Mouse (Mus musculus): ENCODE measurements around the gene Trp53tg5.

Trp53tg5 gene

DNA sequence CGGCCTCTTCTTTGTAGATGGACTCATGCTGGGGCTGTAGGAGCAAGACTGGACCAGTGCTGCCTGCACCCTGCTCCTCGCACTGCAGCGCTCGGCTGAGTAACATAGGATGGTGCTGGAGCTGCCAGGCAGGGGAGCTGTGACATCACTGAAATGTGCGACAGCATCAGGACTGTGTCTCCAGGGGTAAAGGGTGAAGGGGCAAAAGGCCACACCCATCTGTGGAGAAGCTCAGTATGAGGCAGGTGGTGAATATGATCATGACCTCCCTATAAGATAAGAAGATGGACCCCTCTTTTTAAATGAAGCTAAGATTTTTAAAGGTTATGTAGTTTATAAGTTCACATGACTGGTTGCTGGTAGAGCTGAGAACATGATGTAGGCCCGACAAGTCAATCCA is at the start of gene Trp53tg5:
Gene Trp53tg5, minus strand, starts transcription at position 101 of the 400 bp plus-strand sequence.
- in situ Hi-C loops (cut with MboI, MseI), result no loop called here

DNA sequence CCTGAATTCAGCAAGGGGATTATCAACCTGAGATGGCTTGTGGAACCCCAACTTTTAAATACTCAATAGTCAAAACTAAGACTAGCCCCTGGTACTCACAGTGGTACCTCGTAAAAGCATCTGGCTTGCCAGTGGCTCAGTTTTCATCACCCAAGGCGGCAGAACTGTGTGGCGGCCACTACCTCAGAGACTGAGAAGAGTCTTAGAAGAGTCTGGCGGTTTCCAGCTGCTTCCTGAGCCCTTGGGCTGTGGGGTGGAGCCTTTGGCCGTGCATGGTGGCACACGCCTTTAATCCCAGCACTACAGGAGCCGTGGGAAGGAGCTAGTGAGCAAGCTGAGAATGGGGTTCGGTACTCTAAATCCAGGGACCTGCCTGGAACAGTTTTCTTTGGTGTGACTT is 48.8 kb upstream of the Trp53tg5 start:
- in situ Hi-C loops (cut with MboI, MseI), result no loop called here

DNA sequence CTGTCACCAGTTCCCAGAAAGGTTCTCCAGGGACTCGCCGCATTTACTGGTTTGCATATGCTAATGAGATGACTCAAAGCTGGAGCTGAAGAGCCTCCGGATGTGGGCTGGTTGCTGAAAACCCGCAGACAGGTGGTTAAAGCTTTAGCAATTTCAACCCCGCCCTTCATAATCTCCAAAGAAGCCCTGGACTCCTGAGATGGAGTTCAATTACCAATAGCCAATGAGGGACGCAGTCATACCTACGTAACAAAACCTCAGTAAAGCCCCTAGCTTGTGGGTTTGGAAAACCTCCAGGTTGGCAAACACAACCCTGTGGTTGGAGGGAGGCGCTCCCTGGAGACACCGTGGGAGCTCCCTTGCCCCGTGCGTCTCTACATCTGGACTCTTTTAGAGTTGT is 48.3 kb upstream of the Trp53tg5 start:
- in situ Hi-C loops (cut with MboI, MseI), result no loop called here

DNA sequence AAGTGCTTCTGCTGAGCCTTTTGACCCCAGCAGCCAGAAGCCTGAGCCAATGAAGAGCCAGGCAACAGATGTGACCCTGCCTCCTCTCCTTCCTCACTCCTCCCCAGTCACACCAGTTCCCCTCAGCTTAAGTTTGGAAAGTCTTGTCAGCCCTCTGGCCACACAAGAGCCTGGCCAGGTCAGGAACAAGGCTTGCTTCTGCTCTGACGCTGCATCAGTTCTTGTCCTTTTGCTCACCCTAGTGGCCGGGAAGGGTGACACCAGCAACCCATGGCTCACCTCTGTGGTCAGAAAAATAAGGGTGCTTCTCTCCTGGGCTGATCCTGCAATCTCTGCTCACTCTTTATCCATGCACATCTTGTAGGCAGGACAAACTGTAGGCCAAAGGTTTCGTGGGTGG is 47.3 kb upstream of the Trp53tg5 start:
- in situ Hi-C loops (cut with MboI, MseI), result no loop called here

DNA sequence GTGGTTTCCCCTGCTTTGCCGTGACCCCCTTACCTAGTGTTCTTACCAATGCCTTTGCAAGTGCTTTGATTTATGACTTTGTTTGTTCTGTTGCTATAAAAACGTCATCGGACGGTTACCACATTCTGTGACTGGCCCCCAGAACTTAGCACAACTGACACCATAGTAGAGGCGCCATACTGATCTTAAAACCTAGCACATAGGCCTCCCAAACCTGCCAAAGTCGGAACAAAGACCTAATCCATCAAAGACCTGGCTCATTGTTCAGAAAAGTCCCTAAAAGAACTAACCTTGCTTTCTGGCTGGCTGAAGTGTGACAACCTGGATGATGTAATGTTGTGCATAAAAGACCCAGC is 45.6 kb upstream of the Trp53tg5 start:
- in situ Hi-C loops (cut with MboI, MseI), result no loop called here

DNA sequence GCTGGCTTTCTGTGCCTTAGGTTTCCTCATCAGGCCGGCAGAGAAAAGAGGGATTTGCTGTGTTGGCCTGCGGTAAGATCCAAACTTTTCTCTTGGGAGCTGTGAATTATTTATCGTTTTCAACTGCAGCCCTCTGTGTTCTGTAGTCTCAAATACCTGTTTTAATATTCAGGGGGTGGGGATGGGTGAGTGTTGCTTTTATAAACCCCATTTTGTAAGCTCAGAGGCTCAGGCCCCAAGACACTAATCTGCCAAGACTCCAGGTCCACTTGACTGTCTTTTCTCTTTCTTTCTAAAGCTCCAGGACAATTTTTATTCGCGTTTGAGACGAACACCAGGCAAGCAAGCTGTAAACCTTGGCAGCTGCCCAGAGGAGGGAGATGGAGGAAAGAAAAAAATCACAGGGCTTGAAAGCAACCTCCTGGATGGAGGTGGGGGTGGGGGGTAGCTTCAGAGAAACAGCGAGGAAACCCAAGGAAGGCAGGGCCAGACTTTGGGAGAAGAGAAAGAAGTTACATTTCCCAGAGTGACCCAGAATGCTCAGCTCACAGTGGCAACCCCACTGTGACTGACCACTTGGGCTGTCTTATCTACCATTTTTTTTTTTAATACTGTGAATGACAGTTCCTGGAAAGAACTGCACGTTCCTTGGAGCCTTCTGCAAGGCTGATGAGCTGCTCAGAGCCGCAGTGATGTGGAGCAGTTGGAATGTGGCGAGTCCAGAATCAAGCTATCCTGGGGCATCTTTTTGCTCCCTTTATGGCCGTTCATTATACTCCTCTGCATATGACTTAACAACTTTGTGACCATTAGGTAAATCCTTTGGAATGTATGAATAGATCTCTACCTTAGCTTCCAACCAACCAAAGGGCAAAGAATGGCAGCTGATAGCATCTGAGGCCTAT is 45.0 kb upstream of the Trp53tg5 start:
- in situ Hi-C loops (cut with MboI, MseI), result no loop called here

DNA sequence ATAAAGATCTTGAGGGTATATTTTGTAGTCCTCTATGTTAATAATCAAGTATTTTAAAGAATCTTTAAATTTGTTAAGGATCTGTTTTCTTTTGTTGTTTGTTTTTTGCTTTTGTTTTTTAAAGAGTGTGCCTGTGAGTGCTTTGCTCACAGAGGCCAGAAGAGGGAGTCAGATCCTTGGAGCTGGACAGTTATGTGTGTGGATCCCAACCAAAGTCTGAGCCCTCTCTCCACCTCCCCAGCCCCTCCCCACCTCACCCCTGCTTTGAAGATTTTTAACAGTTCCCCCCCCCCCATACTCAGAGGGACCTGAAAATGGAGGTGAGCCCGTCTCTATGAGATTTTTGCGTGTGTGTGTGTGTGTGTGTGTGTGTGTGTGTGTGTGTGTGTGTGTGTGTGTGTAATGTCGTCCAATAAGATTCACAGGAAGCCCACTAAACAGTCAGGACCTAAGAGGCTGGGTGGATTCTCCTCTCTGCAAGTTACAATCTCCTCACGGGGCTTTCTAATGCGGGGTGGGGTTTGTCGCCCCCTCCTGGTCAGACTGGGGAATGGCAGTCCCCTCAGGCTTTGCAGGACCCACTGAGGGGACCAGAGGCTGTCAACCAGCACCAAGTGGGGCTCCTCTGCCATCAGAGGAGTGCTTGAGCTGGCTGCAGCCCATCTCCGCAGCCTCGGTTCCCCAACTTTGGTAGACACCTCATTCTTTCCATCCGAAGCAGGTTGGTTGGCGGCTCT is 44.1 kb upstream of the Trp53tg5 start:
- in situ Hi-C loops (cut with MboI, MseI), result no loop called here

DNA sequence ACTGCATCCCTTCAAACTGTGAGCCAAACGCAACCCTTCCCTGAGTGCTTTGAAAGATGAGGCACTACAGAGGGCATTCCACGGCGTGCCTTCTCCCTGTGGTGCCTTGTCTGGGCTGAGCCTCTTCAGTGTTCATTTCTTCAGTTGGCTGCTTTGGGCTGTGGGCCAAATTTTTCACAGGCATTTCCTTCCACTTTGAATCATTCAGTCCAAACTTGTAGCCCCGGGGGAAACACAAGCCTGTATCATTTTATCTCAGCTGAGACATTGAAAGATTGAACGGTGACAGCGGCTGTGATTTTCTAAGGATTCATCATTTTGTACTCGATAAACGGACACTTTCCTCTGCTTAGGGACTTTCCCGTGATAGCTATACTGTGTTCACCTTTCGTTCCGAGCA is 43.1 kb upstream of the Trp53tg5 start:
- in situ Hi-C loops (cut with MboI, MseI), result no loop called here

DNA sequence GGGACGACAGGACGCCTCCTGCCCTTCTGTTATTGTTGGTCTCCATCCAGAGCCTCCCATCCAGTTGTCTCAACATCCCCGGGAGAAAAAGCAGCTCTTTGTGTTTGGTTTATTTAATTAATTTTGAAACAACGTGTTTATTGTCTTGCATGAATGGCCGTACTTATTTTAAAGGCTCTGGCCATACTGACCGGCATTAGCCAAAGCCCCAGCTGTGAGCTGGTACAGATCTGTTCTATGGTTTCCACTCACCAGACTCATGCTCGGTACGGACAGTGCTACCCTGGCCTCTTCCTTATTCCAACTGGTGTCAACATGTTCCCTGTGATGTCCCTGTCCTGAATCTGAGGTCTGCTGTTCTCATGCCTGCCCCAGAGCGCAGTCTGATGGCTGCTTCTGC is 42.4 kb upstream of the Trp53tg5 start:
- in situ Hi-C loops (cut with MboI, MseI), result no loop called here

DNA sequence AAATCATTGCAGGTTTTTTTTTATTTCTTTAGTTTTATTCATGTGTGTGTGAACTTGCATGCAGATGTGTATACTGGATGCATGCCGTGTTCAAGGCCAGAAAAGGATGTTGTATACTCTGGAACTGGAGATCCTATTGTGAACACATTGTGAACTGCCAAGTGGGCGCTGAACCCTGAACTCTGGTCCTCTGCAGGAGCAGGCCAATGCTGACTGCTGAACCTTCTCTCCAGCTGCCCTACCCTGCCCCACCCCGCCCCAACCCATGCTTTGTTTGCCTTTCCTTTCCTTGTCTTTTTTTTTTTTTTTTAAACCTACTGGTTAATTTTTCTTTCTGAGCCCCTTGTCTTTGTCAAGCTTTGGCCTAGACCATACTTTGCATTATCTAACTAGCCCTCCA is 41.4 kb upstream of the Trp53tg5 start:
- in situ Hi-C loops (cut with MboI, MseI), result no loop called here

DNA sequence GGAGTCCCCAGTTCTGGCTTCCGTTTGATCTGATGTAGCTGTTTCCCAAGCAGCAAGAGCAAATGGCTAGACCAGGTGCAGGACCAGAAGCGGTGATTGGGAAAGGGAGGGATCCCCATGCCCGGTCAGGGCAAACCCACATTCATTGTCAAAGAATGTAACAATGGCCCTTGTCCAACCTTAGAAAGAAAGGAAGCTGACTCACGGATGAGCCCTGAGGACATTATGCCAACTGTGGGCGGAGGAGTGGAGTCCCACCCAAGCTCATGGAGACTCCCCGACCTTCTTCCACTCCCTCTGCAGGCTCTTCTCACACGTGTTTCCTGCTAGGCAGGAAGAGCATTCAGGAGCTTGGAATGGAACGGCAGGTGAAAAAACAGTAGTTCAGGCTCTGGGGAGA is 39.9 kb upstream of the Trp53tg5 start:
- in situ Hi-C loops (cut with MboI, MseI), result no loop called here

DNA sequence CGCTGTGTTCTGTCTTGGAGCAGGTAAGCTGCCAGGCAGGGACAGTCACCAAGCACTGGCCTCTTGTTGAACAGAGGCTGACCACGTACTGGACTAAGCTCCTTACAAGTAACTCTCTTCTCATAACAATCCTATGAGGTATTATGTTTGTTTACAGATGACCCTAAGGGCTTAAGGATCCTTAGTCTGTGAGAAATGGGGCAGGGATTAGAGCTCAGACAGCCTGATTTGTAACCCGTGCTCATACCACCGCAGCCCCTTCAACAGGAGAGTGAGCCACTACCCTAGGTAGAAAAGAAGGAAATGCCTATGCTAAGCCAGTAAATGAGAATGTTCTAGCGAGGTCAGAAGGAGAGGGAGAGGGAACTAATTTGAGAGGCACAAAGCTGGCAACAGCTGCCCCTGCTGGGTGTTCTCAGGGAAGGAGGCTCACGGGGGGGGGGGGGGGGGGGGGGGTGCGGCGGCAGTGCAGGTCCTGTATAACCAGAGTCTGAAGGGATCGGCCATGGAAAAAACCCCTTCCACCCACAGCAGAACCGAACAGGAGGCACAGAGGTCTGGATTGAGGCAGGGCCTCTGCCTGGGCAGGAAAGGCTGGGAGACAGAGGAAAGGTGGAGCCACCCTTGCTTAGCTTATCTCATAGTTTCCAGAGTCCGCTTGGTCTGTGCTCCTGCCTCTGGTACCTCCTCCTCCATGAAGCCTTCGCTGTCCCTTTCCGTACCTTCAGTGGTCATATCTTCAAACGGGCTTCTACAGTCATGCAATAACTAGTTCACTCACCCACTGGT is 38.8 kb upstream of the Trp53tg5 start:
- in situ Hi-C loops (cut with MboI, MseI), result no loop called here

DNA sequence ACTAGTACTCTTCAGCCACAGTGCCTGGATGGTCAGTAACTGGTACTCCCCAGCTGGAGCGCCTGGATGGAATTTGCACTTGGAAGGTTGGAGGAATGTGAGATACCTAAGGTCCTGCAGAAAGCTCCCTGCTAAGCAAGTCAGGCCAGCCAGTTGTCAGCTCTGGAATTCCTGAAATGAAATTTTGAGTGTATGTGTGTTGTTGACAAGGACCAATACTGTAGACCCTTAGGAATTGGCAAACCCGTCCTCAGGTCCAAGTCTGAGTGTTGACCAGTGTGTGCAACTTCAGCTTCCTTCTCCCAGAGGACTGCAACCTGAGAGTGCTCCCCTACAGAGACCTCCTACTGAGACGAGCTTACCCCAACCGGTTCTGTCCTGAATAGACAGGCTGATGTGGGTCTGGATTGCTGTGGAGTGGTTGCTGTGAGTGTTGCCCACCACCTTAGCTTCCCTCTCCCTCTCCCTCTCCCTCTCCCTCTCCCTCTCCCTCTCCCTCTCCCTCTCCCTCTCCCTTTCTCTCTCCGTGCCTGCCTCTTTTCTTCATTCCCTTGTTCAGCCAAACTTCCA is 37.2 kb upstream of the Trp53tg5 start:
- in situ Hi-C loops (cut with MboI, MseI), result no loop called here

DNA sequence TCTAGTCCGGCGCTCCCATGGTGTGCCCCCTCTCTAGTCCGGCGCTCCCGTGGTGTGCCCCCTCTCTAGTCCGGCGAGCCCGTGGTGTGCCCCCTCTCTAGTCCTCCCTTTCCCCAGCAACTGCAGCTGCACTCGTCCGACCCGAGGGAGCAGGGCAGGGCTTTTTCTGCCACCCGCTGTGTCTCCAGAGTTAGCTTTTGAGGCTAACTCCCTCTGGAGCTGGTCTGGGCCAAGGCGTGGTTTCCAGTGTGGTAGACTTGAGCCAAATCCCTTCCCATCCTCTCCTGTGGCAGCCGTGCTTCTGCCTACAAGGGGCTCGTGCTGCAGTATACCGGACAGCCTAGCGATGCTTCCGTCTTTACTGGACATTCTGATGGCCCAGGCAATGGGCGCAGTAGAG is 34.3 kb upstream of the Trp53tg5 start:
- in situ Hi-C loops (cut with MboI, MseI), result no loop called here

DNA sequence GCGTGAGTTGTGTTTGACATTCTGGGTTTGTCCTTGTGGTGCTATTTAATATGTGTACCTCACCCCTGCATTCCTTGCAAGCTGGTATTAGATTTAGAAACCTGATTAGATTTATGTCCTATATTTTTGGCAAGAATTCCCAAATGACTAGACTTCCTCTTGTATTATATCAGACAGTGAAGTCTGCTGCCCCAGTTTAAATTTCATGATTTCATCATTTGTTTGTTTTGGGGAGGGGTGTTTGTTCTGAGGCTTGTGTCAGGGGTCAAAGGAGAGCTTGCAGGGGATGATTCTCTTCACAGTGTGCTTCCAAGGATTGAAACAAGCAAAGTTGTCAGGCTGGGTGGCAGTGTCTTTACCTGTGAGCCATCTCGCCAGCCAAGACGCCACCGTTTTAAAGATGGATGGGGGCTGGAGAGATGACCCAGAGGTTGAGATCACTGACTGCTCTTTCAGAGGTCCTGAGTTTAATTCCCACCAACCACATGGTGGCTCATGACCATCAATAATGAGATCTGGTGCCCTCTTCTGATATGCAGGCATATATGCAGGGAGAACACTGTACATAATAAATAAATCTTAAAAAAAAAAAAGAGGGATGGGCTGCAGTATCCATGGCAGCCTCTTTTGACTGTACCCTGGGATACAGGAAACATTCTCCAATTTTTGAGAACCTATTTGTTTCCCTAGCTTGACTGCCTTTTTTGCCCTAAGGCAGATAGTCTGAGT is 32.3 kb upstream of the Trp53tg5 start:
- in situ Hi-C loops (cut with MboI, MseI), result no loop called here

DNA sequence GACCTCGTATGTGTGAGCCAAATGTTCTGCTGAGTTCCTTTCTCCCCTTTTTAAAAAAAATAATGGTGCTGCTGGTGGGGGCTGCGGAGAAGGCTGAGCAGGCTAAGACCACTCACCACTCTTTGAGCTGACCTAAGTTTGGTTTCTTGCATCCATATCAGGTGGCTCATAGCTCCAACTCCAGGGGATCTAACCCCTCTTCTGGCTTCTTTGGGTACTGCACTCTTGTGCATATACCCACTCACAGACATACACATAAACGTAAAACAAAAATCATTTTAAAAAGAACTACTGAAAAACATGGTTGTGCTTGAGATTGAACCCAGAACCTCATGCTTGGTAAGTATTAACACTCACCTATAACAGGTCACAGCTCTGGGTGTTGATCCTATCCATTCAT is 31.4 kb upstream of the Trp53tg5 start:
- in situ Hi-C loops (cut with MboI, MseI), result no loop called here

DNA sequence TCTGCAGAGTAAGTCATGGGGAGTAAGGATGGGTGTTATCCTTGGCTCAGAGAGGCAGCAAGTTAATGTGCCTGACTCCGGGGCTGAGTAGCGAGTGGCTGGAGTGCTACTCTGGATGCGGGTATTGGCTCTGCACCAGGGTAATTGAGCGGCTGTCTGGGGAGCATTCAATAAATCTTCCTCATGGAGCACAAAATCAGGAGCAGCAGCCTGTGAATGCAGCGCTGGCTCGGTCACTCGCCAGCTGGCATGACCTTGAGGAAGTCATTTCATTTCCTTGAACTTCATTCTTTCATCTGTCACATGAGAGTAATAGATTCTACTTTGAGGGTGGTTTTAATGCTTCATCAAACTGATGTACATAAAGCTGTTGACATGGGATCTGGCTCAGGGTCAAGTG is 27.0 kb upstream of the Trp53tg5 start:
- in situ Hi-C loops (cut with MboI, MseI), result no loop called here

DNA sequence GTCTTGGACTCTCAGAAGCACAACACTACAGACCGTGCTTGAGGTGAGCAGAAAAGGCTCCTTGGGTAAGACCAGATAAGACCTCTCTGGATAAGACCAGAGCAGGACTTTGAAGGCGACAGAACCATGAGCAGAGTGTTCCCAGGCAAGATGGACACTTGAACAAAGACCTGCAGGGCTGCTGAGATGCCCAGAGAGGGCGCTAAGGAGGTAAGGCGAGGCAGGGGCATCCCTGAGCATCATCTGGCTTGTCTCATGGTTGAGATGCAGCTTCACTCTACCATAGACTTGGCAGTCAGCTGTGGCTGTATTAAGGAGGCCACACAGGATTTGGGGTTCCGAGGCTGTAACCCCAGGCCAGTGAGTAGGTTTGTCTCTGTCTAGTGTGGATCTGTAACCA is 25.8 kb upstream of the Trp53tg5 start:
- in situ Hi-C loops (cut with MboI, MseI), result no loop called here

DNA sequence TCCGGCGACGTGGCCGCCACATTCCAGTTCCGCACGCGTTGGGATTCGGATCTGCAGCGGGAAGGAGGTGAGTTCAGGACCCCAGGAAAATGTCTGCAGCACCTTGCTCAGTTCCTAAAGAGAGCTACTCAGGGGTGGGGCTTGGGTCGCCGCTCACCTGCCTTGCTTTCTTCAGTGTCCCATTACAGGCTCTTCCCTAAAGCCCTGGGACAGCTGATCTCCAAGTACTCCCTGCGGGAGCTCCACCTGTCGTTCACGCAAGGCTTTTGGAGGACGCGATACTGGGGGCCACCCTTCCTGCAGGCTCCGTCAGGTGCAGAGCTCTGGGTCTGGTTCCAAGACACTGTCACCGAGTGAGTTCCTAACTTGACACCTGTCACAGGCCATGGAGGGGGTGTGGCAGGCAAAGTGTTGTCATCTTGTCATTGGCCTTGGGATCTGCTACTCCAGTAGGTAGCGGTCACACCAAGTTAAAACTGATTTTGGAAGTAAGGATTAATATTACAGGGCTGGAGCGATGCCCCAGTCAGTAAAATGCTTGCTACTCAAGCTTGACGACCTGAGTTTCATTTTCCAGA is 24.3 kb upstream of the Trp53tg5 start:
- in situ Hi-C loops (cut with MboI, MseI), result no loop called here

DNA sequence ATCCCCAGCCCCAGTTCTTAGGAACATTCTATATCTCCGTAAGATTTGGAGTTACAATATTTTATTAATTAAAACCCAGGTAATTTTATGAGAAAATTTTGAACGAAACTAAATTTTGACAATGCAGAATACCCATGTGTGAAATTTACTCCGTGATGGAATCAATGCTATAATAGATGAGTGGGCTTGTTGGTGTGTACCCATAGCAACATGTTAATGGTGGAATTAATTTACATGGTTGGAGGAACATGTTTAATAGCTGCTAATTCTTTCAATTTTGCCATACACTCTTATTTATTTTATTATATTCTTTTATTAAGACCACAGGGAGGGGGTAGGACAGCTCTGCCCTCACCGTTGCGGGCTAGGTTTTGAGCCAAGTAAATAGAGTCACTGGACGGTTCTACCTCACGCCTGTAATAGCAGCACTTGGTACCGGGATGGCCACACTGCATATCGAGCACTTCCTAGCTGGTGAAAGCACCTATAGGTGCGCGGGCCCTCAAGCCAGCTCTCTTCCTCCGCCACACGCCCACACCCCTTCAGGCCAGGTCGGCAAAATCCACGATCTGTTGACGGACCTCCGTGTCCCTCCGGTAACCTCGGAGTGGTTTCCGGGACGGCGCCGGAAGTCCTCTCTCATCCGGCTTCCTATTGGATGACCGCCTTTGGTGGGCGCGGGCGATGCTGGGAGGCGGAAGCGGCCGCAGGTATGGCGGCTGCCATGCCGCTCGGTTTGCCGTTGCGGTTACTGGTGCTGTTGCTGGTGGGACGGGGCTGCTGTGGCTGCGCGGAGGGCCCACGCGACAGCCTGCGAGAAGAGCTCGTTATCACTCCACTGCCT is 23.5 kb upstream of the Trp53tg5 start, which contains the start of gene Pigt:
Gene Pigt, plus strand, starts transcription at position 674 of the 844 bp plus-strand sequence.
- in situ Hi-C loops (cut with MboI, MseI), result no loop called here
